In genomic region chr8:66450691-66451090, GRCm38 (mm10) we compare ENCODE assay signal across 9 mouse cellular contexts. TPM values are rescaled to one million over a fixed set of nuclear protein-coding genes. Genes with fewer than 3 reads are reported as not detected.
A peak's percentile ranks its signal among the peaks of the same experiment; 100 is the strongest.
DNase-seq lines count a peak whose midpoint lies in the region; ATAC-seq and TF ChIP-seq lines count a peak whose summit lies in the region.
"Had no signal": no experiment of that assay in that cellular context is flagged by ENCODE, and none has a peak within 500 bp of the region (broad histone marks: within the 10 kb centered on the region; RNA-seq: fewer than 3 reads in every experiment).

No protein-coding gene starts in this region.

- H3K4me1 ChIP-seq in heart, adult 2 months (ENCODE audit: control insufficient read depth, insufficient read depth, low read length) = no peaks in the 10 kb centered on the region
- H3K4me1 ChIP-seq: neural tube, embryonic 12.5 days had no signal

- no peaks in the 10 kb centered on the region for H3K79me2 ChIP-seq in heart, adult 2 months (replicated peaks; ENCODE audit: control insufficient read depth, insufficient read depth, low read length)

- 17% methylated on average over 5 of the region's 5 CpGs for WGBS in heart, adult 2 months

- no peak for TF ChIP-seq POLR2A in heart, adult 2 months (IDR thresholded peaks at IDR 0.05; ENCODE audit: insufficient read depth, low read depth, low read length)

- no peak overlapping the region for H3K4me3 ChIP-seq in heart, adult 2 months
- H3K4me3 ChIP-seq: neural tube, embryonic 12.5 days had no signal

- no peak for TF ChIP-seq EP300 in heart, adult 2 months (IDR thresholded peaks at IDR 0.05; ENCODE audit: insufficient read depth, low read depth, low read length)

- no peak overlapping the region for H3K9ac ChIP-seq in heart, adult 2 months (ENCODE audit: low read depth, low read length)
- H3K9ac ChIP-seq: neural tube, embryonic 12.5 days had no signal

- H3K36me3 ChIP-seq in heart, adult 2 months (ENCODE audit: control insufficient read depth, insufficient read depth, low read length) = no peaks in the 10 kb centered on the region
- H3K36me3 ChIP-seq: neural tube, embryonic 12.5 days had no signal

- intact Hi-C loops in heart, adult 2 months (cut with DNase I) = loop anchor here (2.0 to 10.0 kb wide), 2 partner anchors 44 to 954 kb away; no protein-coding TSS in a partner anchor

- DNase-seq in heart, adult 2 months = peak in 1 of 2 experiments; percentile 27
- DNase-seq in heart, adult 8-10 months (ENCODE audit: low spot score) = no peak
- peak; percentile 64 to 67 for DNase-seq in right cerebral cortex, adult 2 months (ENCODE audit: low spot score in 2 of 2)
- DNase-seq in right cerebral cortex, postnatal 36 days (ENCODE audit: low spot score in 2 of 2) = no peak
- peak; percentile 2 for DNase-seq in cerebellum, adult 11-12 months
- peak; percentile 39 for DNase-seq in lung, postnatal 14 days

- no peak overlapping the region for H3K27ac ChIP-seq in heart, adult 2 months
- H3K27ac ChIP-seq: neural tube, embryonic 12.5 days had no signal

- H3K27me3 ChIP-seq in heart, adult 2 months (ENCODE audit: control insufficient read depth, insufficient read depth, low read length) = no peaks in the 10 kb centered on the region
- H3K27me3 ChIP-seq: neural tube, embryonic 12.5 days had no signal

- peak; percentile 78 for ATAC-seq in granulocyte monocyte progenitor cell, adult 5-6 weeks (replicated peaks; ENCODE audit: poor library complexity, severe bottlenecking)
- no peak for ATAC-seq in activated CD4-positive, CD25-positive, alpha-beta regulatory T cell, adult 4 months

- TF ChIP-seq CTCF in heart, adult 2 months (IDR thresholded peaks at IDR 0.05) = peak; percentile 80

RNA-seq across cellular contexts. Expression of gene Tma16, which starts 35.6 kb away (rescaled TPM):
- 1 to 10 TPM; 3.7 to 3.9 TPM for total RNA-seq in heart, adult 2 months (2021)
- 1.6 and 2.2 TPM in 2 replicates for polyA plus RNA-seq in heart, adult 2 months (2012; rRNA removed)
- 1 to 10 TPM; 3.2 to 4.1 (median 3.7) TPM for total RNA-seq in heart, adult 8-10 months (2022)
- total RNA-seq in granulocyte monocyte progenitor cell, adult 5-6 weeks (2014; fragmentation: Nextera tagmentation) = 25.6 and 30.7 TPM in 2 replicates
- 47.9 and 55.5 TPM in 2 replicates for total RNA-seq in granulocyte monocyte progenitor cell, adult 5-6 weeks (2017)
- 10 to 100 TPM; 13.9 to 15.0 TPM for polyA plus RNA-seq in activated CD4-positive, CD25-positive, alpha-beta regulatory T cell, adult 4 months (2017; shearing (Covaris generic))

Comparison
In these comparisons a context has a peak if more than half of its experiments do, and no peak if none do; other contexts are left out.
1. DNase-seq: peak in right cerebral cortex, adult 2 months (2 of 2), cerebellum, adult 11-12 months (single experiment) and lung, postnatal 14 days (single experiment); none in heart, adult 8-10 months (single experiment) and right cerebral cortex, postnatal 36 days (0 of 2).
2. RNA of gene Tma16, which starts 35.6 kb away (total RNA-seq): 25.6 to 55.5 TPM in granulocyte monocyte progenitor cell, adult 5-6 weeks; 3.2 to 4.1 TPM in heart, adult 8-10 months and 3.7 to 3.9 TPM in heart, adult 2 months; every median in the first group is over 4 times any median in the second.